Mouse (Mus musculus): ENCODE measurements at regions not wholly inside any gene's neighbourhood (a gene's known extent, or its start where the extent isn't known, plus 50 kb on each side); places are given as distances from the start of the nearest gene placed in this dataset.

DNA sequence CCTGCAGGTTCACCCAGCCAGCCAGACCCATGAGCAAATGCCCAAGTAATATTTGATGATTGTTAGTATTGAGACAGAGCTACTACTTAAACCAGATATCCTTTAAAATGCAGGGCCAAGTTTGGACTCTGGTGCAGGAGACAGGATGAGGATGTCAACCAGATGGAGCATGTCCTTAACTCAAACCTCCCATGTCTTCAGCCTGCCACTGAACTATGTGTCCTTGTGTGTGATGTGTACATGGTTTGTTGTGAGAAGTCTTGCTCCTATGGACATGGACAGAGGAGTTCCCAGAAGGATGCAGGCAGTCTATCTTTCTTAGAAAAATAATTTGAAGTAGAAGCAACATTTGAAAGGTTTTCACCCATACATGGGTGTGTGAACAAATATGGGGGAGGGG, 120.4 kb upstream of the Gm21897 start:
- ATAC-seq (replicated peaks; ENCODE audit: low FRiP score) (no peak), DNase-seq (ENCODE audit: low spot score) (no peak)
- H3K27me3 ChIP-seq (replicated peaks; ENCODE audit: control insufficient read depth, insufficient read depth, low read length): no peaks in the 10 kb centered on the region
- H3K4me3 ChIP-seq (ENCODE audit: low read depth, low read length): no peak overlapping the region
- H3K27ac ChIP-seq (ENCODE audit: low read depth, low read length): no peak overlapping the region
- H3K9ac ChIP-seq (ENCODE audit: low read depth, low read length): no peak overlapping the region
- no peaks in the 10 kb centered on the region for H3K9me3 ChIP-seq (ENCODE audit: control insufficient read depth, low read length)
- H3K36me3 ChIP-seq (ENCODE audit: control insufficient read depth, insufficient read depth, low read length): no peaks in the 10 kb centered on the region
- no peak overlapping the region for H3K4me2 ChIP-seq
- H3K4me1 ChIP-seq (replicated peaks; ENCODE audit: control insufficient read depth, insufficient read depth, low read length): no peaks in the 10 kb centered on the region

- WGBS: 85% methylated on average over 2 of the region's 2 CpGs
Observed at GRCm38 (mm10) chr16:15215921-15216320, 101.3 kb upstream of the Gm21897 start.

GRCm38 (mm10) chr16:15220961-15221547, 96.2 kb upstream of the Gm21897 start:
- H3K9me3 ChIP-seq (ENCODE audit: control insufficient read depth, low read length): no peaks in the 10 kb centered on the region
- no peak overlapping the region for H3K4me2 ChIP-seq
- H3K9ac ChIP-seq (ENCODE audit: low read depth, low read length): no peak overlapping the region
- H3K36me3 ChIP-seq (ENCODE audit: control insufficient read depth, insufficient read depth, low read length): no peaks in the 10 kb centered on the region
- H3K27ac ChIP-seq (ENCODE audit: low read depth, low read length): no peak overlapping the region
- no peak for ATAC-seq (replicated peaks; ENCODE audit: low FRiP score)
- no peaks in the 10 kb centered on the region for H3K27me3 ChIP-seq (replicated peaks; ENCODE audit: control insufficient read depth, insufficient read depth, low read length)
- H3K4me1 ChIP-seq (replicated peaks; ENCODE audit: control insufficient read depth, insufficient read depth, low read length): no peaks in the 10 kb centered on the region
- 55% methylated on average over 4 of the region's 4 CpGs for WGBS
- no peak overlapping the region for H3K4me3 ChIP-seq (ENCODE audit: low read depth, low read length)
- no peak for DNase-seq (ENCODE audit: low spot score)

More at GRCm38 (mm10) chr16:15215921-15216320, 101.3 kb upstream of the Gm21897 start:
- DNase-seq (ENCODE audit: low spot score): no peak
- Histone ChIP-seq H3K27ac (ENCODE audit: low read depth, low read length) (no peak overlapping the region), H3K4me1 (replicated peaks; ENCODE audit: control insufficient read depth, insufficient read depth, low read length) (no peaks in the 10 kb centered on the region), H3K9me3 (ENCODE audit: control insufficient read depth, low read length) (no peaks in the 10 kb centered on the region), H3K4me3 (ENCODE audit: low read depth, low read length) (no peak overlapping the region), H3K9ac (ENCODE audit: low read depth, low read length) (no peak overlapping the region), H3K27me3 (replicated peaks; ENCODE audit: control insufficient read depth, insufficient read depth, low read length) (no peaks in the 10 kb centered on the region), H3K4me2 (no peak overlapping the region), H3K36me3 (ENCODE audit: control insufficient read depth, insufficient read depth, low read length) (no peaks in the 10 kb centered on the region)
- no peak for ATAC-seq (replicated peaks; ENCODE audit: low FRiP score)

DNA sequence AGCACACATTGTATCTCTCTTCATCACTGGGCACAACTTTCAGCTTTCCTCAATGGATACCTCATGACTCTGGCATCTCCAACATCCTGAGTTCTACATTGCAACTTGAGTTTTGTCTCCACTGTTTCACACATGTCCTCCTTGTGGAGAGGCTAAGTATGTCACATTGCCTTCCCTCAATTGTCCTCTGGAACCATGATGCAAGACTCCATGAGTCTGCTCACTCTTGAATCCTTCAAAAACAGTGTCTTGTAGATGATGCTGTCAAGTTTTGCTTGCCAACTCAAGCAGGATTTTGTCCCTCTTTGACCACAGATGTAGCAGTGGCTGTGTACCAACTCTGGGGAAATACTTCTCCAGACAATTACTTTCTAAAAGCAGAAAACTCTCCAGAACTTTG, 79.4 kb upstream of the Gm21897 start:
- H3K4me2 ChIP-seq: no peak overlapping the region
- no peaks in the 10 kb centered on the region for H3K4me1 ChIP-seq (replicated peaks; ENCODE audit: control insufficient read depth, insufficient read depth, low read length)
- no peaks in the 10 kb centered on the region for H3K9me3 ChIP-seq (ENCODE audit: control insufficient read depth, low read length)
- no peaks in the 10 kb centered on the region for H3K36me3 ChIP-seq (ENCODE audit: control insufficient read depth, insufficient read depth, low read length)
- ATAC-seq (replicated peaks; ENCODE audit: low FRiP score) (no peak), DNase-seq (ENCODE audit: low spot score) (no peak)
- H3K27ac ChIP-seq (ENCODE audit: low read depth, low read length): no peak overlapping the region
- H3K4me3 ChIP-seq (ENCODE audit: low read depth, low read length): no peak overlapping the region
- H3K9ac ChIP-seq (ENCODE audit: low read depth, low read length): no peak overlapping the region
- H3K27me3 ChIP-seq (replicated peaks; ENCODE audit: control insufficient read depth, insufficient read depth, low read length): no peaks in the 10 kb centered on the region

- Histone ChIP-seq H3K9ac (ENCODE audit: low read depth, low read length) (no peak overlapping the region), H3K4me3 (ENCODE audit: low read depth, low read length) (no peak overlapping the region), H3K36me3 (ENCODE audit: control insufficient read depth, insufficient read depth, low read length) (no peaks in the 10 kb centered on the region), H3K4me2 (no peak overlapping the region), H3K27me3 (replicated peaks; ENCODE audit: control insufficient read depth, insufficient read depth, low read length) (no peaks in the 10 kb centered on the region), H3K4me1 (replicated peaks; ENCODE audit: control insufficient read depth, insufficient read depth, low read length) (no peaks in the 10 kb centered on the region), H3K27ac (ENCODE audit: low read depth, low read length) (no peak overlapping the region), H3K9me3 (ENCODE audit: control insufficient read depth, low read length) (no peaks in the 10 kb centered on the region)
- no peak for ATAC-seq (replicated peaks; ENCODE audit: low FRiP score)
- no peak for DNase-seq (ENCODE audit: low spot score)
Observed at GRCm38 (mm10) chr16:15238449-15238848, 78.8 kb upstream of the Gm21897 start.

DNA sequence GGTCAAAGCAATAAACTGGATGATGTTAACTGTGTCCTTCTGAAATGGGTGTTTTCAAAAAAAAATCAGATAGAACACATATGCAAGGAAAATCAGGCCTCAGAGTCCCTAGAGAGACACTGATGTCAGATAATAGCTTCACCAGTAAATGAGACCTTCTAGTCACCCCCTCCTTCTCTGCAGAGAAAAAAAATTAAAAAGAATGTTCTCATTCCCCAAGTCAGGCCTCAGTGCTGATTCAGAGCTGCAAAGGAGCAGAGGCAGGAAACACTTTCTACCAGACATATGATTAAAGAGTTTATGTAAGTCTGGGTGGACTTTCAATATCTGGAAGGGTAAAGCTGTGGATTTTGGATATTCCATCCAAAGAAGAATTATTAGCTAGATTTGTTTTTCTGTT, 67.1 kb upstream of the Gm21897 start:
- Histone ChIP-seq H3K27ac (ENCODE audit: low read depth, low read length) (no peak overlapping the region), H3K36me3 (ENCODE audit: control insufficient read depth, insufficient read depth, low read length) (no peaks in the 10 kb centered on the region), H3K4me3 (ENCODE audit: low read depth, low read length) (no peak overlapping the region), H3K9me3 (ENCODE audit: control insufficient read depth, low read length) (no peaks in the 10 kb centered on the region), H3K4me1 (replicated peaks; ENCODE audit: control insufficient read depth, insufficient read depth, low read length) (no peaks in the 10 kb centered on the region), H3K4me2 (no peak overlapping the region), H3K27me3 (replicated peaks; ENCODE audit: control insufficient read depth, insufficient read depth, low read length) (no peaks in the 10 kb centered on the region), H3K9ac (ENCODE audit: low read depth, low read length) (no peak overlapping the region)
- DNase-seq (ENCODE audit: low spot score) (no peak), ATAC-seq (replicated peaks; ENCODE audit: low FRiP score) (no peak)

- DNase-seq (ENCODE audit: low spot score): no peak
- Histone ChIP-seq H3K4me3 (ENCODE audit: low read depth, low read length) (no peak overlapping the region), H3K27ac (ENCODE audit: low read depth, low read length) (no peak overlapping the region), H3K27me3 (replicated peaks; ENCODE audit: control insufficient read depth, insufficient read depth, low read length) (no peaks in the 10 kb centered on the region), H3K36me3 (ENCODE audit: control insufficient read depth, insufficient read depth, low read length) (no peaks in the 10 kb centered on the region), H3K4me2 (no peak overlapping the region), H3K9ac (ENCODE audit: low read depth, low read length) (no peak overlapping the region), H3K9me3 (ENCODE audit: control insufficient read depth, low read length) (no peaks in the 10 kb centered on the region), H3K4me1 (replicated peaks; ENCODE audit: control insufficient read depth, insufficient read depth, low read length) (no peaks in the 10 kb centered on the region)
- ATAC-seq (replicated peaks; ENCODE audit: low FRiP score): no peak
- WGBS: 52% methylated on average over 2 of the region's 2 CpGs
Observed at GRCm38 (mm10) chr16:15251686-15252085, 65.6 kb upstream of the Gm21897 start.

DNA sequence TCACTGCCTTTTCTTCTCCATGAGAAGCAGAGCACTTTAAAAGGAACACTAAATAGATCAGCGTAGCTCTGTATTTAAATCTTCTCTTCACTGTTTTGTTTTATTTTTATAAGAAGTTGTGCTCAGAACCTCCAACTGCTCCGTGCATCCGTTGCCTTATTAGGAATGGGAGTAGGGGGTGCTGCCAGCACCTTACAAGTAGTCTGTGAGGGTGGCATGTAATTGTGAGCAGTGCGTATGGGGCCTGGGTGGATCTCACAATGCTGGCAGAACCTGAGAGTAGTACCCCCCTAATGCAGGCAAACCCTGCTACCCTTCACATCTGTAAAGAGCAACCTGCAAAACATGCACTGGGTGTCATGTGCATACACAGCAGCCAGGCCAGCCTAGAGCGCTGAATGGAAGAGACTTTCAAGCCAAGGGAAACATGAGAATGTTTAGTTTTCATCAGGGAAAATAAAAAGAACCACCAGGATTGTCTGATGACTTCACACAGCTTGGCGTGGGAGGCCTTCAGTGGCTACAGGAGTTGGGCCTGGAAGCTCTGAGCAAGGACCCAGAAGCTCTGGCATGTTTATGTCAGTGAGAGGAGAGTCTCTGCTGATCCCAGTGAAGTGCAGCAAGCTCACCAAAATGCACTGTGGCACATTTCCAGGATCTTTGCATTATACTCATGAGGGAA, 64.5 kb upstream of the Gm21897 start:
- Histone ChIP-seq H3K27ac (ENCODE audit: low read depth, low read length) (no peak overlapping the region), H3K4me3 (ENCODE audit: low read depth, low read length) (no peak overlapping the region), H3K4me1 (replicated peaks; ENCODE audit: control insufficient read depth, insufficient read depth, low read length) (no peaks in the 10 kb centered on the region), H3K9ac (ENCODE audit: low read depth, low read length) (no peak overlapping the region), H3K9me3 (ENCODE audit: control insufficient read depth, low read length) (no peaks in the 10 kb centered on the region), H3K27me3 (replicated peaks; ENCODE audit: control insufficient read depth, insufficient read depth, low read length) (no peaks in the 10 kb centered on the region), H3K4me2 (no peak overlapping the region), H3K36me3 (ENCODE audit: control insufficient read depth, insufficient read depth, low read length) (no peaks in the 10 kb centered on the region)
- 80% methylated on average over 6 of the region's 6 CpGs for WGBS
- DNase-seq (ENCODE audit: low spot score): no peak
- no peak for ATAC-seq (replicated peaks; ENCODE audit: low FRiP score)

- 72% methylated on average over 3 of the region's 3 CpGs for WGBS
- Histone ChIP-seq H3K9me3 (ENCODE audit: control insufficient read depth, low read length) (no peaks in the 10 kb centered on the region), H3K9ac (ENCODE audit: low read depth, low read length) (no peak overlapping the region), H3K27me3 (replicated peaks; ENCODE audit: control insufficient read depth, insufficient read depth, low read length) (no peaks in the 10 kb centered on the region), H3K4me1 (replicated peaks; ENCODE audit: control insufficient read depth, insufficient read depth, low read length) (no peaks in the 10 kb centered on the region), H3K4me2 (no peak overlapping the region), H3K36me3 (ENCODE audit: control insufficient read depth, insufficient read depth, low read length) (no peaks in the 10 kb centered on the region), H3K27ac (ENCODE audit: low read depth, low read length) (no peak overlapping the region), H3K4me3 (ENCODE audit: low read depth, low read length) (no peak overlapping the region)
- DNase-seq (ENCODE audit: low spot score) (no peak), ATAC-seq (replicated peaks; ENCODE audit: low FRiP score) (no peak)
Observed at GRCm38 (mm10) chr16:15253348-15253693, 63.9 kb upstream of the Gm21897 start.

Measured in liver, embryonic 11.5 days (tissue).